Mouse (Mus musculus) right cerebral cortex, adult 2 months (tissue): ENCODE results near the gene Ddx49.

Experiments used
- DNase-seq, 2 experiments: peaks; one replicate each; pipeline ENCODE4 v3.0.0; 2021 to 2022; ENCODE audit warnings: low spot score in 2 of 2

Gene Ddx49

GRCm38 (mm10) chr8:70316511-70317504 lies 14.5 kb upstream of the Ddx49 start:
- DNase-seq: peak; percentile 87 to 89

- peak; percentile 80 to 89 for DNase-seq
Measured at GRCm38 (mm10) chr8:70315624-70316510, 13.6 kb upstream of the Ddx49 start, which contains the start of gene Cers1. Gene Cers1, plus strand, starts transcription at chr8:70315775.

- no peak for DNase-seq
Measured at GRCm38 (mm10) chr8:70313399-70313798, 11.1 kb upstream of the Ddx49 start.

GRCm38 (mm10) chr8:70309311-70309710 lies 7.0 kb upstream of the Ddx49 start:
- no peak for DNase-seq

- DNase-seq: no peak
Measured at GRCm38 (mm10) chr8:70302901-70303300, 612 bp upstream of the Ddx49 start.

- DNase-seq: no peak
Measured at GRCm38 (mm10) chr8:70300881-70301280, 1.4 kb downstream of the Ddx49 start.

GRCm38 (mm10) chr8:70293988-70294405 lies 8.3 kb downstream of the Ddx49 start:
- no peak for DNase-seq

GRCm38 (mm10) chr8:70286737-70287136 lies 15.6 kb downstream of the Ddx49 start:
- no peak for DNase-seq

- no peak for DNase-seq
Measured at GRCm38 (mm10) chr8:70285304-70285703, 17.0 kb downstream of the Ddx49 start.

- no peak for DNase-seq
Measured at GRCm38 (mm10) chr8:70284421-70284820, 17.9 kb downstream of the Ddx49 start.

- DNase-seq: no peak
Measured at GRCm38 (mm10) chr8:70283136-70284077, 18.9 kb downstream of the Ddx49 start.

GRCm38 (mm10) chr8:70282603-70283135 lies 19.6 kb downstream of the Ddx49 start, which contains the start of gene Homer3:
Gene Homer3, plus strand, starts transcription at chr8:70282827.
- peak; percentile 58 to 62 for DNase-seq

GRCm38 (mm10) chr8:70281001-70281400 lies 21.3 kb downstream of the Ddx49 start:
- no peak for DNase-seq

- DNase-seq: no peak
Measured at GRCm38 (mm10) chr8:70279266-70279665, 23.0 kb downstream of the Ddx49 start.

- DNase-seq: peak; percentile 28 to 33
Measured at GRCm38 (mm10) chr8:70278175-70278574, 24.1 kb downstream of the Ddx49 start.

GRCm38 (mm10) chr8:70276476-70276875 lies 25.8 kb downstream of the Ddx49 start:
- no peak for DNase-seq

GRCm38 (mm10) chr8:70274350-70274749 lies 27.9 kb downstream of the Ddx49 start:
- no peak for DNase-seq

GRCm38 (mm10) chr8:70272949-70273348 lies 29.3 kb downstream of the Ddx49 start:
- no peak for DNase-seq

GRCm38 (mm10) chr8:70268799-70269565 lies 33.3 kb downstream of the Ddx49 start:
- peak; percentile 39 to 49 for DNase-seq

GRCm38 (mm10) chr8:70268311-70268710 lies 34.0 kb downstream of the Ddx49 start:
- no peak for DNase-seq
